Mouse (Mus musculus): Measurements from ENCODE around the gene Adrb1.

Adrb1 gene

GRCm38 (mm10) chr19:56703238-56704097 lies 18.5 kb upstream of the Adrb1 start:
- in situ Hi-C loops (cut with MseI, MboI), result no loop called here

DNA sequence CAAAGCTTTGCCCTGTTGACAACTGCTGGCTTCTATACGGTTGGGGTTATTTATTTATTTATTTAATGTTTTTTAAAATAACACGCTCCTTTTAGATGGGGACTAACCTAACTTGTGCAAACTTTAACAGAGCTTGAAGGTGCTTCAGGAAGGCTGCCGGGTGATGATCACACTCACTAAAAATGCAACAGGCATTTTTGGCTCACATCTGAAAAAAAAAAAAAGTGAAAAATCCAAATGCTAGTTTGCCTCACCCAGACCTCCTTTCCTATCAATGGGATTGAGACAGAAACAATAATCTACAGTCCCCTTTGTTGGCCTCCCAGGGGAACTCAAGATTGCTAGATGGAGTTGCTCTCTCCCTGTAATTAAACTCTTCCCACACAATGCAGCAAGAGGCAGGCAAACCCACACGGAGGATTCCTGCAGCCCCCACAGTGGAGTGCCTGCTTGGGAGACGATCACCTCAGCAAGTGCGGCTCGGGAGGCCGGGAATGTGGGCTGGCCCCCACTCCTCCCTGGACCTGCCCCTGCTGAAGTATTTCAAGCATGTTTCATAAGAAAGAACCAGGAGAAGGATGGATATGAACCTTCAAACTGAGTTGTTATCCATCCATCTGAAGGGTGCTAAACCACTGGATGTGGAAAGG lies 16.8 kb upstream of the Adrb1 start:
- in situ Hi-C loops (cut with MseI, MboI), result no loop called here

DNA sequence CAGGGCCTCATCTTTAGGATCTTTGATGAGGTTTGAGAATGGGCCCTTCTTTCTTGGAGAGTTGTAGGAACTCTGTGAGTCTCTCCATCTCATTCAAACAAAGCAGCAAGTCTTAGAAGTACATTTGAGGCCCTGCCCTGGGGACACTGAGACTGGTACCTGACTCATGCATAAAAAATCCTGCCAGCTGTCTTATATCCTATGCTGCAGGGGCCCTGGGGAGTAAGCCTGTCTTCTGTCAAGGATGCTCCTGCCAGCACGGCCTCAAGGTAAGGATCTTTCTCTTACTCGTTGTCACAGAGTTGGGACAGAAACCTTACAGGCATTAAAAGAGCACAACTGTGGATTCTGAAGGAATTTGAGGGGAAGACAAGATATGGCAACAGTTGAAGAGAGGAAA lies 13.2 kb upstream of the Adrb1 start:
- in situ Hi-C loops (cut with MseI, MboI), result no loop called here

- in situ Hi-C loops (cut with MseI, MboI), result no loop called here
Observed at GRCm38 (mm10) chr19:56710131-56710905, 11.7 kb upstream of the Adrb1 start.

DNA sequence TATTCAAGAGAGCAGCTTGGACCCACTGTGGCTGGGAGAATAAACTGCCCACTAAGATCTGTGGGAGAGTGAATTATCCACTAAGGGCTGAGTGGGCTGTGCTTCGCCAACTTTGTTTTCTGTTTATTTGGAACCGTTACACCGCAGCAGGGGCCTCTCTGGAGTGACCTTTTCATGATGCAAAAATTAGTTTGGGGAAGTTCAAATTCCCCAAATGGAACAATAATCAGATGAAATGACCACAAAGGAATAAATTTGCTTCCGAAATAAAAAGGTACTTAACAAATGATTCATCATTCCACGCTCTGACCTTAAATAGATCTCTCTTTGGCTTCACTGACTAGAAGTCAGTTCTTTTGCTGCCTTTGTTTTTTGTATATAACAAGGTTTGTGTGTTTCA lies 8.4 kb upstream of the Adrb1 start:
- in situ Hi-C loops (cut with MseI, MboI), result no loop called here

DNA sequence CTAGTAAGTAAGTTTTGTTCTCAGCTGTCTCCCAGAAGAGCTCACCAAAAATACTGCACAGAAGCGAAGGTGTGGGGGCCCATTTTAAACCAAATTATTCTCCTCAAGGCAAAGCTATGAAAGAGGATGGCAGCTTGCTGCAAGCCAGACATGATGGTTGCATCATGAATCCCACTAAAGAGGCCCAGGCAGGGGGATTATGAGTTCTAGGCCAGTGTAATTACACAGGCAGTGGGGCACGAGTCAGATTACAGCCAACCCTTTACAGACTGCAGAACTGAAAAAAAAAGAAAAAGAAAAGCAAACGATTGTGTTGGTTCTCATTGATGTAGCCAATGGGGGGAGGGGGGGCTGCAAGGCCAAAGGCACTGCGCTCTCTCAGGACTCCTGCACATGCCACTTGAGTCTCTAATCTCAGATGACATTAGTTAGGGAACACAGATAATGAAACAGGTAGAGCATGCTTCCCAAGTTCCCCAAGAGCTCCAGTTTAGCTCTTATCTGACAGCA lies 7.3 kb upstream of the Adrb1 start:
- in situ Hi-C loops (cut with MseI, MboI), result no loop called here

- in situ Hi-C loops (cut with MseI, MboI), result no loop called here
Observed at GRCm38 (mm10) chr19:56718046-56718445, 4.0 kb upstream of the Adrb1 start.

GRCm38 (mm10) chr19:56720882-56721281 lies 1.1 kb upstream of the Adrb1 start:
- in situ Hi-C loops (cut with MseI, MboI), result no loop called here

DNA sequence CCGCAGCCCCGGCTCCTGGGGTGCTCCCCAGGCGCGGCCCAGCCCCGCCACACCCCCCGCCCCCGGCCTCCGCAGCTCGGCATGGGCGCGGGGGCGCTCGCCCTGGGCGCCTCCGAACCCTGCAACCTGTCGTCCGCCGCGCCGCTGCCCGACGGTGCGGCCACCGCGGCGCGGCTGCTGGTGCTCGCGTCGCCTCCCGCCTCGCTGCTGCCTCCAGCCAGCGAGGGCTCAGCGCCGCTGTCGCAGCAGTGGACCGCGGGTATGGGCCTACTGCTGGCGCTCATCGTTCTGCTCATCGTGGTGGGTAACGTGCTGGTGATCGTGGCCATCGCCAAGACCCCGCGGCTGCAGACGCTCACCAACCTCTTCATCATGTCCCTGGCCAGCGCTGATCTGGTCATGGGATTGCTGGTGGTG lies 300 bp downstream of the Adrb1 start:
- in situ Hi-C loops (cut with MseI, MboI), result no loop called here

DNA sequence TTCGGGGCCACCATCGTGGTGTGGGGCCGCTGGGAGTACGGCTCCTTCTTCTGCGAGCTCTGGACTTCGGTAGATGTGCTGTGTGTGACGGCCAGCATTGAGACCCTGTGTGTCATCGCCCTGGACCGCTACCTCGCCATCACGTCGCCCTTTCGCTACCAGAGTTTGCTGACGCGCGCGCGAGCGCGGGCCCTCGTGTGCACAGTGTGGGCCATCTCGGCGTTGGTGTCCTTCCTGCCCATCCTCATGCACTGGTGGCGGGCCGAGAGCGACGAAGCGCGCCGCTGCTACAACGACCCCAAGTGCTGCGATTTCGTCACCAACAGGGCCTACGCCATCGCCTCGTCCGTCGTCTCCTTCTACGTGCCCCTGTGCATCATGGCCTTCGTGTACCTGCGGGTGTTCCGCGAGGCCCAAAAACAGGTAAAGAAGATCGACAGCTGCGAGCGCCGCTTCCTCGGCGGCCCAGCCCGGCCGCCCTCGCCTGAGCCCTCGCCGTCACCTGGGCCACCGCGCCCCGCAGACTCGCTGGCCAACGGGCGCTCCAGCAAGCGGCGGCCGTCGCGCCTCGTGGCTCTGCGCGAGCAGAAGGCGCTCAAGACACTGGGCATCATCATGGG lies 822 bp downstream of the Adrb1 start:
- in situ Hi-C loops (cut with MseI, MboI), result no loop called here

DNA sequence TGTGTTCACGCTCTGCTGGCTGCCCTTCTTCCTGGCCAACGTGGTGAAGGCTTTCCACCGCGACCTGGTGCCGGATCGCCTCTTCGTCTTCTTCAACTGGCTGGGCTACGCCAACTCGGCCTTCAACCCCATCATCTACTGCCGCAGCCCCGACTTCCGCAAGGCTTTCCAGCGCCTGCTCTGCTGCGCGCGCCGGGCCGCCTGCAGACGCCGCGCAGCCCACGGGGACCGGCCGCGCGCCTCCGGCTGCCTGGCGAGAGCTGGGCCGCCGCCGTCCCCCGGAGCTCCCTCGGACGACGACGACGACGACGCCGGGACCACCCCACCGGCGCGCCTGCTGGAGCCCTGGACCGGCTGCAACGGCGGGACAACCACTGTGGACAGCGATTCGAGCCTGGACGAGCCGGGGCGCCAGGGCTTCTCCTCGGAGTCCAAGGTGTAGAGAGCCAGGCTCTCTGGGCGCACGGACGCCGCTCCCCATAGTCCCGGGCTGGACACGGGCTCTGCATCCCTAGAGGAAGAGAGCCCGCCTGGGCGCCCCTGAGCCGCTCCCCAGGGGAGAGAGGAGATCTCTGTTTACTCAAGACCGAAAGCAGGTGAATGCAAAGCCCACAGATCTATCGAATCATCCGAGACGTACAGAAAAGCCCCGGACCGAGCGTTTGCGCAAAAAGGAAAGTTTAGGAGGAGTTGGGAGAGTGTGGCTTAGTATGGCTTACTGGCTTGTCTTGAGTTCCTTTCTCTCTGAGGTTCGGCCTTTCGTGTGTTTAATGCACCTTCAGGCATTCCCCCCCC lies 1.5 kb downstream of the Adrb1 start:
- in situ Hi-C loops (cut with MseI, MboI), result no loop called here

GRCm38 (mm10) chr19:56724126-56724597 lies 2.2 kb downstream of the Adrb1 start:
- in situ Hi-C loops (cut with MseI, MboI), result no loop called here

- in situ Hi-C loops (cut with MseI, MboI), result no loop called here
Observed at GRCm38 (mm10) chr19:56727170-56727877, 5.3 kb downstream of the Adrb1 start.

DNA sequence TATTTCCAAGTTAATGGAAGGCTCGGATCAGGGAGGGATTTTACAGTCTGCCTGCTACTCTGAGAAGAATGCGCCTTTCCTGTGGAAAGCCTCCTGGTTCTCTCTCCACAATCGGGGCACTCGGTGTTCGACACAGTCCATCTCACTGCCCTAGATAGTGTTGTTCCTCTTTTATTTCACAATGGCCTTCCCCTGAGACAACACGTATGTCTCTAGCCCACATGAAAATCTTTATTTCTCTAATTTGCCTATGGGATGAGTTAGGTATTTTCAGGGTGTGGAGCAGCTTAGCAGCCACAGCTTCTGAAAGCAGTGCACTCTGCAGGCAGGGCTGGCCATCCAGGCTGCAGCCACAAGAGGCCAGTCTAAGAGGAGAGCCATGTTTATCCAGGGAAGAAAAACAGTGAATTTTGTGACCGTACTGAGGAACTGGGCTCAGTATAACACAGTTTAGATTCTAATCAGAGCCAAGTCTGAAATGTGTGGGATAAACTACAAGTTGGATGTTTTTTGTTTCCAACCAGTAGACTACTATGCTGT lies 12.1 kb downstream of the Adrb1 start:
- in situ Hi-C loops (cut with MseI, MboI), result no loop called here

DNA sequence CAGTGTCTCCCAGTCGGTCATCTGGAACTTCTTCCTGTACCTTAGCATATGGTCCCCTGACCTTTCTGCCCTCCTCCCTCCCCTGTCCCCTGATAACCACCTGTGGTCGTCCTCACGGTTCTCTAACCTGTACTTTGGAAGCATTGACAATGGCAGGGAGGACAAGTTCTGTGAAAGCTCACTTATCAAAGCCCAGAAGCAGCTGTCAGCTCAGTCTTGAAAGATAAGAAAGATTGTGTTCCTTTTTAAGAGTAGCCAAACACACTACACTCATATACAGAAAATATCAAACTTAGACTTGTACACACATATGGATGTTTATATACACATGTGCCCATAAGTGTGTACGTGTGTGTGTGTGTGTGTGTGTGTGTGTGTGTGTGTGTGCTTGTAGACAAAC lies 13.7 kb downstream of the Adrb1 start:
- in situ Hi-C loops (cut with MseI, MboI), result no loop called here

DNA sequence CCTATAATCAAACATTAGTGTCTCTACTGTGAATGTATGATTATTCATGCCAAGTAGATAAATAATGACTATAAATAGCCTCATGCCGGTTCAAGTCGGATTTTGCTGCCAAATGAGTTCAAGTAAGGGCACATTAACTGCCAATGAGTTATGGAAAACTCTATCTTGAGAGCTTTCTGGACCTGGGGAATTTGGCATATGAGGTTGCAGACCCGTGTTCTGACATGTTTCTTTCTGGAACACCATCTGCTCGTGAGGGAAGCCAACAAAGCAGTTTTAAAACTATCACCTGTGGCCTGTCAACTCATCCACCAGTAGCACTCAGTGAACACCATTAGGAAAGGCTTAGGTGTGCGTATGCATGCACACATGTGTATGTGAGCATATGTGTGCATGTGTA lies 14.3 kb downstream of the Adrb1 start:
- in situ Hi-C loops (cut with MseI, MboI), result no loop called here

DNA sequence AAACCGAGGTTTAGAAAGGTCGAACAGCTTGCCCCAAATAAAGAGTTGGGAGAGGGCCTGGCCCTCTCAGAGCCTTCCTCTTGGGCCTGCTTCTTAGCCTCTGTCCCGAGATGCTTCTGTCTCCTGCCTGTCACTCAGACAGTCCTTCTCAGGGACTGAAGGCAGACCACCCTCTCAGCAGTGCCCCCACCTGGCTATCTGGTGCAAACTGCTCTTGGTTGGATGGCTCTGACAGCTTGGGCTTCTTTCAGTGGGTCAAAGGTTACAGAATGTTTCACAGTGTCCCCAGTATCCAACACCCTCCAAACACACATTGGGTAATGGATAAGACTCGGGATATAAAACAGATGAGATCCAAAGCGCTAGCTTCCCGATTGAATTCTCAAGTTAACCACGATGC lies 23.1 kb downstream of the Adrb1 start:
- in situ Hi-C loops (cut with MseI, MboI), result no loop called here

GRCm38 (mm10) chr19:56745528-56745927 lies 23.5 kb downstream of the Adrb1 start:
- in situ Hi-C loops (cut with MseI, MboI), result no loop called here

GRCm38 (mm10) chr19:56746618-56747017 lies 24.6 kb downstream of the Adrb1 start:
- in situ Hi-C loops (cut with MseI, MboI), result no loop called here

DNA sequence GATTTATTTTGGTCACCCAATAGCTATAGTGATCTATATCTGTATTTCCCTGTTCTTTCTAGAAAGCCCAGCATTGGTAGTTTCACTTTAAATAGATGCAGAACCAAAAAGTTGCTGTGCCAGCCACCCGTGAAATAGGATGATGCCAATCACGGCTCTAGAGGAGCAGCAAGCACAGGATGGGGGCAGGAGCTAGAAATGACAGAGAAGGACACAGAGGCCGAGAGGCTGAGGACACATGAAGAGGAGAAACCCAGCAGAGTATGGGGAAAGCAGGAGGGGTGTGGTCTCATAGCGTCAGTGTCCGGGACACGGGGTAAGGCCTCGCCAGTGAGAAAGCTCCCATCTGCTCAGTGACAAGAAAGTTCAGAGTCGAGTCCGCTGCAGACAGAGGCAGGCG lies 25.9 kb downstream of the Adrb1 start:
- in situ Hi-C loops (cut with MseI, MboI), result no loop called here
